Mouse (Mus musculus) kidney, adult 2 months (tissue): ENCODE results near the gene Npdc1. TPM values are rescaled to one million over a fixed set of nuclear protein-coding genes. Genes with fewer than 3 reads are reported as not detected.
A peak's percentile ranks its signal among the peaks of the same experiment; 100 is the strongest.

Experiments
- DNase-seq: peaks from one replicate; pipeline ENCODE4 v3.0.0; 2021
- H3K27ac ChIP-seq: fragments of 200-500 bp; 2 replicates; pipeline ENCODE4 v1.5.1; 2012; ENCODE audit warnings: low read depth, low read length, control low read depth, inconsistent platforms; ENCODE audit not compliant: insufficient read depth
- H3K27me3 ChIP-seq: fragments of 200-500 bp; replicated peaks from 2 replicates; pipeline ENCODE4 v1.6.1; 2012; ENCODE audit warnings: mild to moderate bottlenecking, moderate library complexity, low read length, inconsistent platforms; ENCODE audit not compliant: control insufficient read depth, insufficient read depth
- H3K36me3 ChIP-seq: fragments of 200-500 bp; 2 replicates; pipeline ENCODE4 v1.6.1; 2012; ENCODE audit warnings: mild to moderate bottlenecking, moderate library complexity, low read length, inconsistent platforms; ENCODE audit not compliant: control insufficient read depth, insufficient read depth
- H3K4me1 ChIP-seq: fragments of 200-500 bp; 2 replicates; pipeline ENCODE4 v1.6.1; 2011; ENCODE audit warnings: low read length; ENCODE audit not compliant: control insufficient read depth, insufficient read depth
- H3K4me3 ChIP-seq: fragments of 200-500 bp; 2 replicates; pipeline ENCODE4 v1.5.1; 2011; ENCODE audit warnings: mild to moderate bottlenecking, low read depth, low read length, control low read depth; ENCODE audit not compliant: insufficient read depth
- CTCF ChIP-seq: fragments of 200-500 bp; conservative IDR thresholded peaks from 2 replicates; pipeline ENCODE4 v1.5.1; 2011; ENCODE audit warnings: low read depth, mild to moderate bottlenecking, control low read depth, low read length, moderate library complexity, mixed read lengths; ENCODE audit not compliant: insufficient read depth, insufficient read length
- POLR2A ChIP-seq: fragments of 200-500 bp; IDR thresholded peaks from one replicate; pipeline ENCODE4 v1.6.1; 2011; ENCODE audit warnings: low read depth, low read length, control low read depth
- WGBS: fragments of 180-500 bp; shearing (Covaris S2); methylation state at CpG from one replicate; pipeline ENCODE4 v1.1.7; 2018; 5-methylcytosine and 5-hydroxymethylcytosine counted together
- polyA plus RNA-seq: library from polyadenylated mRNA; depleted of rRNA; stranded (reverse); fragments of >200 nt; gene quantifications from 2 replicates; pipeline ENCODE4 v1.2.3, GENCODE M21; 2012

Gene Npdc1
- polyA plus RNA-seq, 1 experiment = 73.7 TPM

- H3K27ac ChIP-seq = no peak overlapping the region
- H3K36me3 ChIP-seq = no peaks in the 10 kb centered on the region
- TF ChIP-seq CTCF (no peak), POLR2A (no peak)
- no peaks in the 10 kb centered on the region for H3K4me1 ChIP-seq
- 60% methylated on average over 1 of the region's 1 CpGs for WGBS
- no peak for DNase-seq
- no peaks in the 10 kb centered on the region for H3K27me3 ChIP-seq
- H3K4me3 ChIP-seq = no peak overlapping the region
Observed at GRCm38 (mm10) chr2:25423626-25424025, 24.5 kb downstream of the Npdc1 start.

- H3K27me3 ChIP-seq = no peaks in the 10 kb centered on the region
- 55% methylated on average over 27 of the region's 27 CpGs for WGBS
- no peak overlapping the region for H3K4me3 ChIP-seq
- H3K36me3 ChIP-seq = no peaks in the 10 kb centered on the region
- H3K27ac ChIP-seq = no peak overlapping the region
- DNase-seq = no peak
- peaks cover 8% of the 10 kb centered on the region; the same call in 1 of the 2 replicates for H3K4me1 ChIP-seq
- TF ChIP-seq POLR2A = no peak
- no peak for TF ChIP-seq CTCF
Observed at GRCm38 (mm10) chr2:25425481-25425880, 26.3 kb downstream of the Npdc1 start.

- peak; percentile 72 for DNase-seq
- no peak overlapping the region for H3K4me3 ChIP-seq
- H3K4me1 ChIP-seq = peaks cover 13% of the 10 kb centered on the region; the same call in 1 of the 2 replicates
- 29% methylated on average over 5 of the region's 5 CpGs for WGBS
- H3K27ac ChIP-seq = no peak overlapping the region
- TF ChIP-seq CTCF (peak; percentile 86), POLR2A (no peak)
- H3K36me3 ChIP-seq = no peaks in the 10 kb centered on the region
- no peaks in the 10 kb centered on the region for H3K27me3 ChIP-seq
Observed at GRCm38 (mm10) chr2:25426721-25427191, 27.6 kb downstream of the Npdc1 start.

DNA sequence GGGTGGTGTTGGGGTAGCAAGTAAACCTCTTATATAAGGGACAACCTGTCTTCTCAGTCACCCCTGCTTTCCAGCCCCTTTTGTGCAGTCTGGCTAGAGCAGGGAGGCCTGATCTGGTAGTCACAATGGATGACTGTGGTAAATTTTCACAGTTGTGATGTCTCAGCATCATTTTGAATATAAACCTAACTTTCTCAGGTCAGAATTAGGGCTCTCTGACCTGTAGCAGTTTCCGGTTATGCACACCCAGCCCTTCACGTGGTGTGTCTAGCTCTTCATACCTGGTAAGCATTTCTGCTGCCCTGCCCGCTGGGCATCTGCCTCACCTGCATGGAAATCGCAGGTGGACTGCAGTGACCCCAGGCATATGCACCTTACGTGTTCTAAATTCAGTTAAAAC, 28.1 kb downstream of the Npdc1 start:
- H3K27ac ChIP-seq = no peak overlapping the region
- TF ChIP-seq POLR2A (no peak), CTCF (no peak)
- H3K4me1 ChIP-seq = peaks cover 13% of the 10 kb centered on the region; the same call in 1 of the 2 replicates
- H3K36me3 ChIP-seq = no peaks in the 10 kb centered on the region
- WGBS = 91% methylated on average over 5 of the region's 5 CpGs
- no peaks in the 10 kb centered on the region for H3K27me3 ChIP-seq
- H3K4me3 ChIP-seq = no peak overlapping the region
- DNase-seq = no peak

DNA sequence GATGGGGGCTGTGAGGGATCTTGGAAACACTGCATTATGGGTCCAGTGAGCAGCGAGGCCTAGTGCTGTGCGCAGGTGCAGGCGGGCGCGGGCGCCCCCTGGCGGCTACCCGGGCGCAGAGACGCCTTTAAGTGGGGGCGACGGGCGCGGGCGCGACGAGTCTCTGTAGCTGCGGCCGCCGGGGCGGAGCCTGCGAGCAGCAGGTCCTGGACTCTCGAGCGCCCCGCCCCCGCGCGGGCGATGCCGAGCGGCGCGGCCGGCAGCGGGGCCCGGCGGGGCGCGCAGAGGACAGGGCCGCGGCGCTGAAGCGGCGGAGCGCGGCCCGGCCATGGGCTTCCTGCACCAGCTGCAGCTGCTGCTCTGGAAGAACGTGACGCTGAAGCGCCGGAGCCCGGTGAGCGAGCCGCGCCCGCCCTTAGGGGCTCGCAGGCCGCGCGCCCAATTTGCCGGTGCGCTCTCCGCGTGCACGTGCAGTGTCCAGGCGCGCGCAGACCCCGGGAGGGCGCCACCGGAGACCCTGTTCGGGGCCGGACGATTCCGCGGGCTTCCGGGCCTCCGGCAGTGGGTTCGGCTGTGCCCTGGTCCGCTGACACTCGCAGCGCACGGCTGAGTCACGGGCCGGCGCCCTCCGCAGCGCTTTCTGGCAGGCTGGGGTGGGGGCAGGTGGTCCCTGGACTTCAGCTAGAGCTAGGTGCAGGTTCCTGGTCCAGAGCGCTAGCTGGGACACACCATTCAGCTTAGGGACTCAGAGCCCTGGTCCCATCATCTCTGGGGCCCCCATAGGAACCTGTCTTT, 29.5 kb downstream of the Npdc1 start, which contains the start of gene Abca2:
Gene Abca2 (plus strand): TSS at position 262 of the 795 bp plus-strand sequence.
- Histone ChIP-seq H3K36me3 (no peaks in the 10 kb centered on the region), H3K4me1 (peaks cover 13% of the 10 kb centered on the region; the same call in 1 of the 2 replicates), H3K4me3 (peak within 1 kb of the TSS; percentile 71), H3K27ac (peak within 1 kb of the TSS; percentile 1; the same call in 1 of the 2 replicates), H3K27me3 (no peaks in the 10 kb centered on the region)
- TF ChIP-seq CTCF (peak; percentile 75), POLR2A (no peak)
- DNase-seq = peak; percentile 97
- under 1% methylated on average over 89 of the region's 89 CpGs for WGBS

DNA sequence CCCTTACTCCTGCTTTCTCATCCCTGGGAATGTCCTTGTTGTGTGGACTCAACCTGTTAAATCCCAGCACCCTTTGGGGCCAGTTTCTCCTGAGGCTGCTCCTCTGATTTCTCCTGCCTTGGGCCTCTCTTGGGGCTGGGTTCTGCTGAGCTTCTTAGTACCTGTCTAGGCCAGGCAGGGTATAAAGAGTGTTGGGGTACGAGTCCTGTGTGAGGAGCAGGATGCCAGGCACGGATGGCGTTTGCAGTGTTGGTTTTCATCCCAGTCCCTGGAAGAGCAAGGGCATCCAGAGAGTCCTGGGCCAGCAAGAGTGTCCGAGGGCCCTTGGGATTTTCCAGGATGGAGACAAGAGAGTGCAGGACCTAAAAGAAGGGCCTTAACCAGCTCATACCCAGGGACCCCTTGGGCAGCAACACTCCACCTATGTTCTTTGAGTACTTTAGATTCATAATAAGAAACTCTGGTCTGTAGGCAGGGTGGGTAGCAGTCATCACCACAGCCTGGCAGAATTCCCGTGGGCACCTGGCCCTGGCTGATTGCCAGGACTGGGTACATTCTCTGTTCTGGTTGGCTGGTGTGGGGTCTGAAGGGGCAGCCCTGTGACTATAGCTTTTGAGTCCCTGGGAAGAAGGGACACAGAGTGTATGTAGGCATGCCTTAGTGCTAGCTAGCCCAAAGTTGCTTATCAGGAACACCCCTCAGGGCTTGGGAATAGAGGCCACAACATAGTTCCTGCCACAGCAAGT, 30.5 kb downstream of the Npdc1 start:
- 41% methylated on average over 5 of the region's 5 CpGs for WGBS
- peak; percentile 44 for DNase-seq
- TF ChIP-seq CTCF (no peak), POLR2A (no peak)
- no peaks in the 10 kb centered on the region for H3K36me3 ChIP-seq
- peak overlapping the region; percentile 71 for H3K4me3 ChIP-seq
- peaks cover 13% of the 10 kb centered on the region; the same call in 1 of the 2 replicates for H3K4me1 ChIP-seq
- H3K27me3 ChIP-seq = no peaks in the 10 kb centered on the region
- no peak overlapping the region for H3K27ac ChIP-seq
